Mouse (Mus musculus) spleen, postnatal 14 days (tissue): Measurements from ENCODE around the gene Rhbdd2.

Experiments
- DNase-seq, 2 experiments: peaks; one replicate each; pipeline ENCODE4 v3.0.0; 2021 to 2022; ENCODE audit warnings: low spot score in 2 of 2

Rhbdd2 gene

GRCm38 (mm10) chr5:135682009-135682408, 49.6 kb downstream of the Rhbdd2 start:
- DNase-seq = no peak

GRCm38 (mm10) chr5:135682942-135683570, 50.6 kb downstream of the Rhbdd2 start:
- DNase-seq = no peak

GRCm38 (mm10) chr5:135690401-135690800, 58.0 kb downstream of the Rhbdd2 start:
- no peak for DNase-seq

GRCm38 (mm10) chr5:135691266-135691665, 58.8 kb downstream of the Rhbdd2 start:
- no peak for DNase-seq

- DNase-seq = no peak
These were observed 60.9 kb downstream of the Rhbdd2 start for GRCm38 (mm10) chr5:135693281-135693853.

- DNase-seq = no peak
These were observed 62.9 kb downstream of the Rhbdd2 start for GRCm38 (mm10) chr5:135695277-135695721.
